Mouse (Mus musculus) gastrocnemius, adult 18-20 months (tissue): Measurements from ENCODE around the gene Gm14139. TPM values are rescaled to one million over a fixed set of nuclear protein-coding genes. Genes with fewer than 3 reads are reported as not detected.
A peak's percentile ranks its signal among the peaks of the same experiment; 100 is the strongest.
"Not testable (repeated sequence)": the region's sequence is repeated elsewhere in the genome, so short reads cannot be mapped to it uniquely, and the experiment has no call there.

ENCODE experiments used
- DNase-seq: peaks from one replicate; pipeline ENCODE4 v3.0.0; 2021; ENCODE audit warnings: low spot score
- long read RNA-seq, 2 experiments: library from polyadenylated mRNA; stranded (forward); transcript quantifications; one replicate each; pipeline ENCODE4 v2.0.0; 2021
- total RNA-seq, 2 experiments: library from RNA; stranded (reverse); gene quantifications; 2 replicates each; pipeline ENCODE4 v1.2.3; 2021

Gm14139 gene
- total RNA-seq = not detected
- long read RNA-seq, experiment 1 = 0 reads
- long read RNA-seq, experiment 2 = 0 reads

- not testable (repeated sequence) for DNase-seq
Measured at GRCm38 (mm10) chr2:150181570-150181999, at the start of gene Gm14139. Gm14139 (plus strand) TSS chr2:150181755.

- DNase-seq = not testable (repeated sequence)
Measured at GRCm38 (mm10) chr2:150132002-150132401, 49.6 kb upstream of the Gm14139 start.

GRCm38 (mm10) chr2:150132773-150133172 is 48.8 kb upstream of the Gm14139 start:
- no peak for DNase-seq

GRCm38 (mm10) chr2:150136435-150136897 is 45.1 kb upstream of the Gm14139 start, which contains the start of gene Zfp120:
Zfp120 (minus strand) TSS chr2:150136708.
- DNase-seq = peak; percentile 88

GRCm38 (mm10) chr2:150166703-150167102 is 14.9 kb upstream of the Gm14139 start:
- no peak for DNase-seq

GRCm38 (mm10) chr2:150173833-150174232 is 7.7 kb upstream of the Gm14139 start:
- DNase-seq = no peak

- not testable (repeated sequence) for DNase-seq
Measured at GRCm38 (mm10) chr2:150179579-150179978, 2.0 kb upstream of the Gm14139 start, which contains the start of gene Gm10770. Gm10770 (minus strand) TSS chr2:150179679.

GRCm38 (mm10) chr2:150181046-150181445 is 509 bp upstream of the Gm14139 start:
- not testable (repeated sequence) for DNase-seq

GRCm38 (mm10) chr2:150217600-150218362 is 36.2 kb downstream of the Gm14139 start, which contains the start of gene Zfp937:
Zfp937 (plus strand) TSS chr2:150218073.
- peak; percentile 78 for DNase-seq

- DNase-seq = not testable (repeated sequence)
Measured at GRCm38 (mm10) chr2:150218363-150218725, 36.8 kb downstream of the Gm14139 start.

GRCm38 (mm10) chr2:150223263-150223662 is 41.7 kb downstream of the Gm14139 start:
- DNase-seq = not testable (repeated sequence)

Other genes with a start within 250 kb of the Gm14139 start
- gene Zfp120, start 45.0 kb upstream of the Gm14139 start, total RNA-seq = 1 to 10 TPM; 5.9 to 6.6 TPM
- not detected for gene Gm10770, start 2.1 kb upstream of the Gm14139 start, total RNA-seq
- 1 to 10 TPM; 1.5 to 2.1 TPM for gene Zfp937, start 36.3 kb downstream of the Gm14139 start, total RNA-seq
- 1 to 10 TPM; 1.9 to 2.4 TPM for gene Gm21994, start 73.8 kb downstream of the Gm14139 start, total RNA-seq
- not detected for gene Gm14124, start 75.8 kb downstream of the Gm14139 start, total RNA-seq
- 1 to 10 TPM in 1 of 2 experiments, not detected in 1; 2.1 TPM for gene Gm10130, start 141.9 kb downstream of the Gm14139 start, total RNA-seq
- gene 3300002I08Rik, start 181.0 kb downstream of the Gm14139 start, total RNA-seq = under 1 TPM; 0.55 to 0.95 TPM